In the genomic region with DNA sequence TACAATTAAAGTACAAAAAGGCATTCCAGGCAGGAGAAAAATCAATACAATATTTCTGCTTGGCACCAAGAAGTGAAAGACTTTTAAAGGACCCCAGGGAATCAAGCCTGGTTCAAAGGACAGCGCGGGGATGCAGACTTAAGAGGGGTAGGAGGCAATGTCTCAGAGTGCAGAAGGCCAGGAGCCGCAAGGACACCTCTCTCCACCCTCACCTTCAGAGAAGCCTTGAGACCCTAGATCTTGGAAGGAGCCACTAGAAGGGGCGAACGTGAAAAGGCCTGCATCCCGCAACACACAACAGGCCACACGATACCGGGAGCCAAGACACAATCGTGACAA, we compare ENCODE assay signal across 8 mouse cellular contexts. TPM values are rescaled to one million over a fixed set of nuclear protein-coding genes. Genes with fewer than 3 reads are reported as not detected.
DNase-seq lines count a peak whose midpoint lies in the region; ATAC-seq and TF ChIP-seq lines count a peak whose summit lies in the region.

No protein-coding gene starts in this region.

- H3K9me3 ChIP-seq in embryonic facial prominence, embryonic 14.5 days (ENCODE audit: control insufficient read depth, low read length) = no peaks in the 10 kb centered on the region
- no peaks in the 10 kb centered on the region for H3K9me3 ChIP-seq in intestine, embryonic 14.5 days (ENCODE audit: control insufficient read depth, low read length)

- H3K79me2 ChIP-seq in liver, adult 2 months (ENCODE audit: control insufficient read depth, insufficient read depth, low read length) = no peaks in the 10 kb centered on the region
- no peaks in the 10 kb centered on the region for H3K79me2 ChIP-seq in myocyte (ENCODE audit: control insufficient read depth, insufficient read depth)

- peak overlapping the region; percentile 77 for H3K9ac ChIP-seq in liver, adult 2 months (ENCODE audit: low read depth, low read length)
- H3K9ac ChIP-seq in embryonic facial prominence, embryonic 14.5 days (ENCODE audit: low read depth, low read length) = peak overlapping the region; percentile 75
- peak overlapping the region; percentile 63 for H3K9ac ChIP-seq in intestine, embryonic 14.5 days (ENCODE audit: low read length)

- TF ChIP-seq CTCF in liver, adult 2 months (IDR thresholded peaks at IDR 0.05; ENCODE audit: low read depth, low read length) = no peak

- WGBS in liver, adult 2 months = 13% methylated on average over 9 of the region's 9 CpGs
- WGBS in embryonic facial prominence, embryonic 14.5 days = 3% methylated on average over 9 of the region's 9 CpGs
- 4% methylated on average over 9 of the region's 9 CpGs for WGBS in intestine, embryonic 14.5 days

- no peak overlapping the region for H3ac ChIP-seq in myocyte (ENCODE audit: control insufficient read depth, insufficient read length)

- peaks cover 5% of the 10 kb centered on the region; the same call in 1 of the 2 replicates for H3K4me1 ChIP-seq in liver, adult 2 months (ENCODE audit: control insufficient read depth, insufficient read depth, low read length)
- peaks cover 3% of the 10 kb centered on the region; the same call in 1 of the 2 replicates for H3K4me1 ChIP-seq in embryonic facial prominence, embryonic 14.5 days (ENCODE audit: control insufficient read depth, insufficient read depth, low read length)
- no peaks in the 10 kb centered on the region for H3K4me1 ChIP-seq in intestine, embryonic 14.5 days (replicated peaks; ENCODE audit: control insufficient read depth, insufficient read depth, low read length)

- H3K27ac ChIP-seq in liver, adult 2 months (replicated peaks; ENCODE audit: insufficient read depth, low read depth, low read length) = peak overlapping the region; percentile 10
- H3K27ac ChIP-seq in embryonic facial prominence, embryonic 14.5 days (replicated peaks; ENCODE audit: low read depth, low read length) = peak overlapping the region; percentile 67
- peak overlapping the region; percentile 66 for H3K27ac ChIP-seq in intestine, embryonic 14.5 days (ENCODE audit: low read depth)

- H3K36me3 ChIP-seq in liver, adult 2 months (ENCODE audit: control insufficient read depth, insufficient read depth, low read length) = no peaks in the 10 kb centered on the region
- no peaks in the 10 kb centered on the region for H3K36me3 ChIP-seq in embryonic facial prominence, embryonic 14.5 days (ENCODE audit: control insufficient read depth, insufficient read depth, low read length)
- no peaks in the 10 kb centered on the region for H3K36me3 ChIP-seq in intestine, embryonic 14.5 days (ENCODE audit: control insufficient read depth, insufficient read depth, low read length)
- no peaks in the 10 kb centered on the region for H3K36me3 ChIP-seq in myocyte (ENCODE audit: control insufficient read depth, insufficient read depth)

- no peaks in the 10 kb centered on the region for H3K27me3 ChIP-seq in liver, adult 2 months (ENCODE audit: control insufficient read depth, insufficient read depth, low read length)
- H3K27me3 ChIP-seq in embryonic facial prominence, embryonic 14.5 days (replicated peaks; ENCODE audit: control insufficient read depth, insufficient read depth, low read length) = no peaks in the 10 kb centered on the region
- H3K27me3 ChIP-seq in intestine, embryonic 14.5 days (replicated peaks; ENCODE audit: control insufficient read depth, insufficient read depth, low read length) = no peaks in the 10 kb centered on the region
- no peaks in the 10 kb centered on the region for H3K27me3 ChIP-seq in myocyte (ENCODE audit: control insufficient read depth, insufficient read depth, insufficient read length)

- no peak for TF ChIP-seq POLR2A in liver, adult 2 months (IDR thresholded peaks at IDR 0.05; ENCODE audit: extremely low read depth, insufficient read depth, low read length)
- TF ChIP-seq POLR2A in myocyte (IDR thresholded peaks at IDR 0.05; ENCODE audit: insufficient read length, low read depth) = no peak

- H3K4me3 ChIP-seq in liver, adult 2 months (ENCODE audit: insufficient read depth, low read depth, low read length) = peak overlapping the region; percentile 78
- peak overlapping the region; percentile 67 for H3K4me3 ChIP-seq in embryonic facial prominence, embryonic 14.5 days (ENCODE audit: low read depth, low read length)
- H3K4me3 ChIP-seq in intestine, embryonic 14.5 days (ENCODE audit: low read depth, low read length) = peak overlapping the region; percentile 48
- peak overlapping the region; percentile 29 for H3K4me3 ChIP-seq in myocyte

- peak overlapping the region; percentile 71 for H3K4me2 ChIP-seq in embryonic facial prominence, embryonic 14.5 days (ENCODE audit: low read depth, low read length)
- peak overlapping the region; percentile 58 for H3K4me2 ChIP-seq in intestine, embryonic 14.5 days (ENCODE audit: low read length)
- peak overlapping the region; percentile 60 for H3K4me2 ChIP-seq in myocyte (ENCODE audit: low read depth)

- no peak for ATAC-seq in embryonic facial prominence, embryonic 14.5 days (ENCODE audit: low read depth)
- peak; percentile 12 for ATAC-seq in intestine, embryonic 14.5 days (replicated peaks; ENCODE audit: low FRiP score, low TSS enrichment, low read depth)

- DNase-seq in liver, adult 2 months (ENCODE audit: extremely low read depth, low read depth, low spot score) = peak; percentile 31
- no peak for DNase-seq in liver
- DNase-seq in embryonic facial prominence, embryonic 14.5 days (ENCODE audit: low spot score) = peak; percentile 5
- DNase-seq in intestine, embryonic 14.5 days (ENCODE audit: low spot score) = no peak
- no peak for DNase-seq in layer of hippocampus, postnatal 36 days
- DNase-seq in urinary bladder, adult 2 months (ENCODE audit: low spot score) = no peak
- DNase-seq in adrenal gland, adult 2 months = no peak

TF ChIP-seq in myocyte, 11 proteins besides CTCF, POLR2A, EP300 and RAD21:
- no peak for TF ChIP-seq MYOD1 (IDR thresholded peaks at IDR 0.05; ENCODE audit: control insufficient read depth in 1 of 3, insufficient read length in 2 of 3, low read depth in 2 of 3)
- TF ChIP-seq E2F4 (IDR thresholded peaks at IDR 0.05; ENCODE audit: insufficient read depth) = no peak
- TF ChIP-seq POLR2AphosphoS2 (IDR thresholded peaks at IDR 0.05; ENCODE audit: insufficient read length, low read depth) = no peak
- no peak for TF ChIP-seq MYOG (IDR thresholded peaks at IDR 0.05; ENCODE audit: control insufficient read depth in 1 of 3, insufficient read depth in 1 of 3, insufficient read length in 2 of 3, low read depth in 2 of 3)
- no peak for TF ChIP-seq CEBPB (IDR thresholded peaks at IDR 0.05; ENCODE audit: insufficient read depth, poor library complexity, severe bottlenecking)
- no peak for TF ChIP-seq TCF12 (IDR thresholded peaks at IDR 0.05; ENCODE audit: insufficient read depth, poor library complexity, severe bottlenecking)
TF ChIP-seq in myocyte: peak in this region for 0.

RNA-seq across cellular contexts. Expression of gene Rnf32, which starts 0.6 kb away (rescaled TPM):
- 0.18 and 0.60 TPM in 2 replicates for total RNA-seq in liver, adult 2 months (2014; rRNA removed)
- polyA plus RNA-seq in liver, adult 2 months (2012; rRNA removed) = 0.07 and 0.15 TPM in 2 replicates
- polyA plus RNA-seq in embryonic facial prominence, embryonic 14.5 days (2014; fragmentation: Nextera tagmentation; extraction: Ambion mirVana) = 3.5 and 6.1 TPM in 2 replicates
- polyA plus RNA-seq in intestine, embryonic 14.5 days (2014; fragmentation: Nextera tagmentation; extraction: Ambion mirVana) = 10.5 and 11.1 TPM in 2 replicates
- polyA plus RNA-seq in myocyte (2012; fragmentation: generic; extraction: Trizol) = 0.96 TPM
- total RNA-seq in layer of hippocampus, postnatal 36 days (2021) = 10 to 100 TPM; 26.0 to 27.1 TPM
- 2.2 and 3.0 TPM in 2 replicates for polyA plus RNA-seq in urinary bladder, adult 2 months (2012; rRNA removed)
- 1 to 10 TPM; 4.7 to 5.4 TPM for total RNA-seq in adrenal gland, adult 2 months (2021)
- 1.6 and 2.2 TPM in 2 replicates for polyA plus RNA-seq in adrenal gland, adult 2 months (2012; rRNA removed)

Comparison
In these comparisons a context has a peak if more than half of its experiments do, and no peak if none do; other contexts are left out.
1. DNase-seq: peak in liver, adult 2 months (single experiment) and embryonic facial prominence, embryonic 14.5 days (single experiment); none in liver (single experiment), intestine, embryonic 14.5 days (single experiment), layer of hippocampus, postnatal 36 days (0 of 2), urinary bladder, adult 2 months (single experiment) and adrenal gland, adult 2 months (single experiment).
2. H3K27ac ChIP-seq: peak in every context shown above with its lines; median percentile 67 in embryonic facial prominence, embryonic 14.5 days; 66 in intestine, embryonic 14.5 days; 10 in liver, adult 2 months.
3. Peak in every context shown above with its lines, with median percentiles within 50 percentile points of each other: H3K4me3 ChIP-seq, H3K9ac ChIP-seq and H3K4me2 ChIP-seq.